Mouse (Mus musculus) lung, embryonic 14.5 days (tissue): ENCODE data around the gene Fbrsl1. TPM values are rescaled to one million over a fixed set of nuclear protein-coding genes. Genes with fewer than 3 reads are reported as not detected.

Experiments used
- ATAC-seq: fragments of 200-750 bp; cut with Nextera tagmentation; 2 replicates; pipeline ENCODE4 v1.8.0; 2017; ENCODE audit warnings: mild to moderate bottlenecking, moderate TSS enrichment, moderate library complexity; ENCODE audit not compliant: insufficient read depth
- DNase-seq: peaks from one replicate; pipeline ENCODE4 v3.0.0-alpha.2; 2015
- H3K27ac ChIP-seq: fragments of 300-500 bp; sonication (generic); 2 replicates; pipeline ENCODE4 v1.5.1; 2014; ENCODE audit warnings: low read depth, mild to moderate bottlenecking, moderate library complexity
- H3K27me3 ChIP-seq: fragments of 300-500 bp; sonication (generic); 2 replicates; pipeline ENCODE4 v1.6.1; 2014; ENCODE audit warnings: low read length, control low read depth; ENCODE audit not compliant: insufficient read depth
- H3K36me3 ChIP-seq: fragments of 300-500 bp; sonication (generic); 2 replicates; pipeline ENCODE4 v1.6.1; 2014; ENCODE audit warnings: control low read depth; ENCODE audit not compliant: insufficient read depth
- H3K4me1 ChIP-seq: fragments of 300-500 bp; sonication (generic); 2 replicates; pipeline ENCODE4 v1.6.1; 2014; ENCODE audit warnings: antibody characterized with exemption, control low read depth; ENCODE audit not compliant: insufficient read depth
- H3K4me2 ChIP-seq: fragments of 300-500 bp; sonication (generic); 2 replicates; pipeline ENCODE4 v1.6.1; 2014; ENCODE audit warnings: mild to moderate bottlenecking
- H3K4me3 ChIP-seq: fragments of 300-500 bp; sonication (generic); 2 replicates; pipeline ENCODE4 v1.5.1; 2014; ENCODE audit warnings: low read depth, low read length
- H3K9ac ChIP-seq: fragments of 300-500 bp; sonication (generic); 2 replicates; pipeline ENCODE4 v1.6.1; 2014
- H3K9me3 ChIP-seq: fragments of 300-500 bp; sonication (generic); 2 replicates; pipeline ENCODE4 v1.6.1; 2016; ENCODE audit warnings: low read depth, low read length, control low read depth
- CTCF ChIP-seq: IDR thresholded peaks from 2 replicates; pipeline ENCODE4 v1.5.1; 2016; ENCODE audit warnings: antibody characterized with exemption, low read depth
- WGBS: fragments of 180-500 bp; shearing (Covaris S2); extraction: QIAGEN DNeasy Blood & Tissue Kit; methylation state at CpG from one replicate; pipeline ENCODE4 v1.1.7; 2014; 5-methylcytosine and 5-hydroxymethylcytosine counted together
- polyA plus RNA-seq: library from polyadenylated mRNA; unstranded; fragments of >200 nt; fragmentation: Nextera tagmentation; extraction: Ambion mirVana; gene quantifications from 2 replicates; pipeline ENCODE4 v1.2.1, GENCODE M21; 2014

Gene Fbrsl1
- polyA plus RNA-seq, 1 experiment from 2014 or later, result 20.9 TPM

DNA sequence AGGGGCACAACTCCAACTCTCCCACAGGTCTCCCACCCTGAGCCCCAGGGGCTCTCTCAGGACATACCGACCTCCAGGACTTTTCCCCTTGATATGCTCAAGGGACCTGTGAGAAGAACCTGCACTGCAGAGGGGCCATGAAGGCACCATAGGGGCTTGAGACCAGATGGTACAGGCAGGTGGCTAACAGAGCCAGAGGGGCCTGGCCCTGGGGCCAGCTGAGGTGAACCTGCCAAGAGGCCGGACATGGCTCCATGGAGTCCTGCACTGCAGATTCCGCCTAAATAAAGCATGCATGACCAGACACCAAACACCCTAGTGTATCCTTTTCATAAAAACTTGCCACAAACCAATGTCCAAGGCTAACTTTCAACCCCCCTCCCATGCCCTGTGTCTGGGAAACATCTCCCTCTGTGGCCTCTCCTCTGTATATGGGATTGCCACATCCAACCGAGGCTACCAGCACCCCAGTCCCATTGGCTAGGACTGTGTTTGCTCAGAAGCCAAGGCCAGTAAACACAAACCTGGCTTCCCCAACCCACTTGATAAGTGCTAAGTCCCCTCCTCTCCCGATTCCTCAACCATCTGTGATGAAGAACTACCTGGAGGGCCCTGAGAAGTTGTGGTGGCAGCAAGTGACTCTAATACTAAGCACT is 53.2 kb downstream of the Fbrsl1 start:
- no peaks in the 10 kb centered on the region for H3K9me3 ChIP-seq
- H3K27ac ChIP-seq, result no peak overlapping the region
- no peak for DNase-seq
- no peak for ATAC-seq
- no peaks in the 10 kb centered on the region for H3K36me3 ChIP-seq
- no peak overlapping the region for H3K4me2 ChIP-seq
- no peaks in the 10 kb centered on the region for H3K27me3 ChIP-seq
- no peak overlapping the region for H3K9ac ChIP-seq
- no peaks in the 10 kb centered on the region for H3K4me1 ChIP-seq
- WGBS, result 74% methylated on average over 5 of the region's 5 CpGs
- H3K4me3 ChIP-seq, result no peak overlapping the region
- no peak for TF ChIP-seq CTCF

DNA sequence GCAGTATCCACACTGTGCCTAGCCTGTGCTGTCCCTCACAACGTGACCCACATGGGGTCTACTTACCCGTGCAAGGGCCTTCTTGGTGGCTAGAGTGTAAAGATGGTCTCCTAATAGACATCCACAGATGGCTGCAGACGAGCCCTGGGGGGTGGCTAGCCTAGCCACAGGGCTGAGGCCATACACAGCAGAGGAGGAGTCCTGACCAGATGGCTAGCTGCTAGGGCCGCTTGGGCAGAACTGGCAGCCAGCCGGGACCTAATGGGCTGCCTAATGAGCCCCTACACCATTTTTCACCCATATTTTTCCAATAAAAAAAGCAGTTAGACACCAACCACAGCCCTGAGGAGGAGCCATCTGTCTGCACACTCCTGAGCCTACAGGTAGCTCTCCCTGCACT is 55.6 kb downstream of the Fbrsl1 start:
- Histone ChIP-seq H3K4me1 (no peaks in the 10 kb centered on the region), H3K27ac (no peak overlapping the region), H3K27me3 (no peaks in the 10 kb centered on the region), H3K4me2 (no peak overlapping the region), H3K9ac (no peak overlapping the region), H3K4me3 (no peak overlapping the region), H3K36me3 (no peaks in the 10 kb centered on the region), H3K9me3 (no peaks in the 10 kb centered on the region)
- WGBS, result 81% methylated on average over 5 of the region's 5 CpGs
- DNase-seq (no peak), ATAC-seq (no peak; the same call in 1 of the 2 replicates)
- TF ChIP-seq CTCF, result no peak

DNA sequence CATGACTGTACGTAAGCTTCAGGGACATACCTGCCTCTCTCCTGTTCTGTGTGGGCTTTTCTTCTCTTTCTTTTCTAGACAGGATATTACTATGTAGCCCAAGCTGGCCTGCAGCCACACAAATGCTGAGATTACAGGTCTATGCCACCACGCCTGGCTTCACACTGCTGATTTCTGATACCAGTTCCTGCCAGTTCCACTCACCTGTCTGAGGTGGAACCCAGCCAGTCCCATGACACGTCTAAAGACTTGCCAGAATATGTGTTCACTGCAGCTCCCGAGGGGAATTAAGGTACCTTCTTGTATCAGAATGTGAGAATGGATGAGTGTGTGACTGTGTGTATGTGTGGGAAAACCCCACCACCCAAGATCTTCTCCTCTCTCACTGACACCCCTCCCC is 57.7 kb downstream of the Fbrsl1 start:
- DNase-seq, result no peak
- WGBS, result 77% methylated on average over 4 of the region's 4 CpGs
- TF ChIP-seq CTCF, result no peak

DNA sequence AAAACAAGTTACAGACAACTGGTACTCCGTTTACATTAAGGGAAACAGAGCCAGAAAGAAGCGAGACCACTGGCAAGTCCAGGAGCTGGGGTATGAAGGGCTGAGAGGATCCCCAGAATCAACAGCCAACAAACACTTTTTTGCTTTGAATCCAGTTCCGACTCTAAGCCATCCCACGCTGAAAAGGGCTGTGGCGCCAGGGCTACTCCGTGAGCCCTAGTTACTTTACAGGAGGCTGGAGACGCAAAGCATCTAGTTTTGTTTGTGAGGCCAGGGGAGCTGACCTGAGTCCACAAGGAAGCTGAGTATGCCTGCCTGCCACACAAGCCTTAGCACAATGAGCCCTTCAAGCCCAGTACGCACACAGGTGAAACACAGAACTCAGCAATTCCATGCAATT is 61.0 kb downstream of the Fbrsl1 start:
- no peaks in the 10 kb centered on the region for H3K4me1 ChIP-seq

More for the DNA sequence above, 57.7 kb downstream of the Fbrsl1 start:
- H3K4me1 ChIP-seq, result no peaks in the 10 kb centered on the region
- H3K4me2 ChIP-seq, result no peak overlapping the region
- no peak for ATAC-seq
- no peaks in the 10 kb centered on the region for H3K36me3 ChIP-seq
- no peaks in the 10 kb centered on the region for H3K9me3 ChIP-seq
- no peak overlapping the region for H3K27ac ChIP-seq
- no peak overlapping the region for H3K4me3 ChIP-seq
- peaks cover 3% of the 10 kb centered on the region; the same call in 1 of the 2 replicates for H3K27me3 ChIP-seq
- no peak overlapping the region for H3K9ac ChIP-seq

DNA sequence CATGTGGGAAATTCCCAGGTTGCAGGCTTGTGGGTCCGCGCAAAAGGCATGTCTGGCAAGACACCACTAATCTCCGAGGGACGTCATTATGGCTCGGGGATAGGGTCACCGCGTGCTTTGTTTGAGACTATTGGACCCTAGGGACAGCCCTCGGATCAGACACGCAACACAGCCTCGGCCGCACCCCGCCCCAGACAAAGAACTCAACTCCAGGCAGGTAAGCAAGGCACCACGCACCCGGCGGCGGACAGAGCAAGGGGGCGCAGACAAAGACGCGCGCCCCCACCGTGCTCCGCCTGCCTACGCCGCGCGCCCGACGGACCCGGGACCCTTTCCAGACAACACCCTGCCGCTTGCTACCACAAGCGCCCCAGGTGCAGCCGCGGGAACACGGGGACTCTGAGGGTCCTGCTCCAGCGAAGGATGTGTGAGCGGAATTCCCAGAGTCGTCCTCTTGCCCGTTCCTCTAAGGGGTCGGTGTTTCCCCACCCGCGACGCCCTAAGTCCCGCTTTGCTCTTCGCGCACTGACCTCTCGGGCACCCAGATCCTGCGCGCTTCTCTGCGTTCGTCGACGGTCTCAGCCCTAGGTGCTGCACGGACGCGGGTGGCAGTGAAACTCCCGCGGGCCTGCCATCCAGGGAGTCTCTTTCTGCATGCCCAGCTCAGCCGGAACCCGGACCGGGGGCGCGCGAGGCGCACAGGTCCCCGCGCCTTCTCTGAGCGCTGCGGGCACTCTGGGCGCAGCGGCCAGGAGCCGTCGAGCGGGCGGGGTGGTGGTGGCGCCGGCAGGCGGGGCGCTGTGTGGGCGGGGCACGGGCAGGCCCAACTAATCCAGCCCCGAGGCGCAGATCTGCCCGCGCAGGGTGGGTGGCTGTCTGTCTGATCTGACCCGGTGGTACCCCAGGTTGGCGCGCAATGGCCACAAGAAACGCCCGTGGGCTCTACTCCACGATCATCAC is 61.7 kb downstream of the Fbrsl1 start:
- Histone ChIP-seq H3K36me3 (no peaks in the 10 kb centered on the region), H3K9ac (peak overlapping the region; percentile 63), H3K9me3 (no peaks in the 10 kb centered on the region), H3K27me3 (peaks cover 4% of the 10 kb centered on the region; the same call in 1 of the 2 replicates), H3K4me1 (no peaks in the 10 kb centered on the region), H3K27ac (no peak overlapping the region), H3K4me2 (peak overlapping the region; percentile 69), H3K4me3 (peak overlapping the region; percentile 56)
- peak; percentile 84 for DNase-seq
- TF ChIP-seq CTCF, result no peak
- WGBS, result under 1% methylated on average over 90 of the region's 90 CpGs
- peak; percentile 93 for ATAC-seq

More for the DNA sequence above, 61.0 kb downstream of the Fbrsl1 start:
- Histone ChIP-seq H3K9me3 (no peaks in the 10 kb centered on the region), H3K27ac (no peak overlapping the region), H3K9ac (peak overlapping the region; percentile 63), H3K4me3 (peak overlapping the region; percentile 56), H3K36me3 (no peaks in the 10 kb centered on the region), H3K27me3 (peaks cover 4% of the 10 kb centered on the region; the same call in 1 of the 2 replicates), H3K4me2 (peak overlapping the region; percentile 69)
- peak; percentile 8 for DNase-seq
- TF ChIP-seq CTCF, result no peak
- WGBS, result 13% methylated on average over 8 of the region's 8 CpGs
- ATAC-seq, result peak; percentile 3; the same call in 1 of the 2 replicates

DNA sequence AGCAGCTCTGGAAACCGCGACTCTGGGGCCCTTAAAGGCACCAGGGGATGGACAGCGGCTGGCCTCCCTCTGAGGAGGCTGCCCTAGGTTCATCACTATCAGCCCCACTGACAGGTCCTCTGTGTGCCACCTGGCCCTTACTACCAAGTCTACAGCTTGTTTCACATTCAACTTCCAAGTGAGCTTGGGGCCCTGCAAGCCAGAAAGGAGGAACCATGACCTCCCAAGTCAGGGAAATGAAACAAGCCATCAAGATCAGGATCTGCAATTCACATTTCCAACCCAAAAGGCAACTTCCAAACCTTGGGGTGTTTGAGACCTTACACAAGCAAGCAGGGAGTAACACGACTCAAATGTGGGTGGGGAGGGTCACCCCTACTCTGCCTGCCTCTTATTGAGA is 63.0 kb downstream of the Fbrsl1 start:
- no peak overlapping the region for H3K27ac ChIP-seq
- no peak overlapping the region for H3K4me3 ChIP-seq
- H3K4me1 ChIP-seq, result no peaks in the 10 kb centered on the region
- DNase-seq (no peak), ATAC-seq (no peak)
- no peaks in the 10 kb centered on the region for H3K36me3 ChIP-seq
- peaks cover 4% of the 10 kb centered on the region; the same call in 1 of the 2 replicates for H3K27me3 ChIP-seq
- 39% methylated on average over 4 of the region's 4 CpGs for WGBS
- no peak for TF ChIP-seq CTCF
- peak overlapping the region; percentile 69 for H3K4me2 ChIP-seq
- no peaks in the 10 kb centered on the region for H3K9me3 ChIP-seq
- H3K9ac ChIP-seq, result no peak overlapping the region

DNA sequence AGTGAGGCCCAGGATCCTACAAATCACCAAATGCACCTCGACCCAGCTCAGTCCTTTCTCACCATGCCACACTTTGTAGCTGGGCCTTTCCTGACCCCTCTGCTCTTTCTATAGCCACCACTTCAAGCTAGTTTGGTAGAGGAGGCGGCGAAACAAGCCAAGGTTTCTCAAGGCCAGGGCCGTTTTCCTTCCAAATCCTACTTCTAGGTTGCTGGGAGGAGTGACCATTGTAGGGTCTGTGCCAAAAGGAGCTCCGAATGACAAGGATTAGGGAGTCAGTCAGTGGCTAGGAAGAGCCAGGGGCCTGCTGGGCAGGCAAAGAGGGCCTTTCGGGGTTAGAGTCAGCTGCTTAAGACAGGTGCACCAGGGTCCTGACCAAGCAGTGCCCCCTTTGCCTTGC is 63.8 kb downstream of the Fbrsl1 start:
- H3K27ac ChIP-seq, result no peak overlapping the region
- no peak overlapping the region for H3K4me2 ChIP-seq
- no peak overlapping the region for H3K4me3 ChIP-seq
- peaks cover 4% of the 10 kb centered on the region; the same call in 1 of the 2 replicates for H3K27me3 ChIP-seq
- ATAC-seq (no peak), DNase-seq (no peak)
- 75% methylated on average over 6 of the region's 6 CpGs for WGBS
- no peaks in the 10 kb centered on the region for H3K9me3 ChIP-seq
- 0 out of 2 replicates have a peak, but pooled peaks cover under 1% of the 10 kb centered on the region for H3K36me3 ChIP-seq
- TF ChIP-seq CTCF, result no peak
- no peaks in the 10 kb centered on the region for H3K4me1 ChIP-seq
- no peak overlapping the region for H3K9ac ChIP-seq
